Mouse (Mus musculus): ENCODE data around the gene Prr11. TPM values are rescaled to one million over a fixed set of nuclear protein-coding genes. Genes with fewer than 3 reads are reported as not detected.

Gene Prr11
- polyA plus RNA-seq (2015; fragmentation: Nextera tagmentation; extraction: Ambion mirVana): 1.3 and 1.7 TPM in 2 replicates

DNA sequence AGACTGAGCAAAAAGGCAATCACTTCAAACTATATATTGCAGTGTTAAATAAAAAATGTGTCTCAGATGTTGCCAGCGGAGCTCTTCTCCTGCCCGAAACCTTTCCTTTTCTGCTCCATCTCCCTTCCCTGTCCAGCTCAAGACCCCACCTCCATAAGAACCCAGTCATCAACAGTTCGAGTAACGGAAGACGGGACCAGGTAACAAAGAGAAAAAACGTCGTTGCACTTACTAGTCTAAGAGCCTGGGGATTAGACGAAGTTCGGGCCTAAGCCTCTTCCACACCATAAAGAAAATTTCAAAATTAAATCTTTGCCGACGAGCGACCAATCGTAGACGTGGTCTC, at the start of gene Prr11:
Prr11 (minus strand) TSS at position 300 of the 346 bp plus-strand sequence.
- Histone ChIP-seq H3K36me3 (ENCODE audit: control insufficient read depth, insufficient read depth) (peaks cover 14% of the 10 kb centered on the region), H3K9ac (ENCODE audit: low read depth, low read length) (peak within 1 kb of the TSS; percentile 74), H3K4me3 (ENCODE audit: low read depth, low read length) (peak within 1 kb of the TSS; percentile 93), H3K27ac (ENCODE audit: low read depth, low read length) (peak within 1 kb of the TSS; percentile 76), H3K9me3 (ENCODE audit: control insufficient read depth) (no peaks in the 10 kb centered on the region), H3K4me1 (replicated peaks; ENCODE audit: control insufficient read depth, insufficient read depth, low read length) (no peaks in the 10 kb centered on the region), H3K4me2 (replicated peaks; ENCODE audit: low read depth) (peak within 1 kb of the TSS; percentile 81), H3K27me3 (replicated peaks; ENCODE audit: control insufficient read depth, insufficient read depth, low read length) (no peaks in the 10 kb centered on the region)
- no peak for ATAC-seq
- WGBS: under 1% methylated on average over 14 of the region's 14 CpGs
- TF ChIP-seq CTCF (IDR thresholded peaks at IDR 0.05; ENCODE audit: low read depth): no peak

DNA sequence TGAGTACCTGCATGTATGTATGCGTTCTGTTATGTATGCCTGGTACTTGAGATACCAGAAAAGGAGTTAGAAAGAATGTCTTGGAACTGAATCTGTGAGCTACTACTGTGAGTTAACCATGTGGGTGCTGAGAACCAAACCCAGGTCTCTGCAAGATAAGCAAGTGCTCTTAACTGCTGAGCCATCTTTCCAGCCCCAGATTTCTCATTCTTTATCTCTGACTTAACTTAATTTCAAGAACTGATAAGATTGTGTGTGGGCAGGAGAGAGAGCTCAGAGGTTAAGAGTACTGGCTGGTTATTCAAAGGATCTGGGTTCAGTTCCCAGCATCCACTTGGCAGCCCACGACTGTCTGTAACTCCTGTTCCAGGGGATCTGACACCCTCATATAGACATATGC, 49.5 kb upstream of the Prr11 start:
- ATAC-seq: no peak
- H3K36me3 ChIP-seq (ENCODE audit: control insufficient read depth, insufficient read depth): no peaks in the 10 kb centered on the region; the same call in 1 of the 2 replicates
- H3K4me3 ChIP-seq (ENCODE audit: low read depth, low read length): no peak overlapping the region
- no peaks in the 10 kb centered on the region for H3K27me3 ChIP-seq (replicated peaks; ENCODE audit: control insufficient read depth, insufficient read depth, low read length)
- TF ChIP-seq CTCF (IDR thresholded peaks at IDR 0.05; ENCODE audit: low read depth): no peak
- no peak overlapping the region for H3K27ac ChIP-seq (ENCODE audit: low read depth, low read length)
- H3K9me3 ChIP-seq (ENCODE audit: control insufficient read depth): no peaks in the 10 kb centered on the region
- H3K9ac ChIP-seq (ENCODE audit: low read depth, low read length): no peak overlapping the region
- H3K4me2 ChIP-seq (replicated peaks; ENCODE audit: low read depth): no peak overlapping the region
- 89% methylated on average over 2 of the region's 2 CpGs for WGBS
- H3K4me1 ChIP-seq (replicated peaks; ENCODE audit: control insufficient read depth, insufficient read depth, low read length): no peaks in the 10 kb centered on the region

GRCm38 (mm10) chr11:87136233-87136632, 27.7 kb upstream of the Prr11 start:
- H3K9ac ChIP-seq (ENCODE audit: low read depth, low read length): no peak overlapping the region
- no peaks in the 10 kb centered on the region for H3K27me3 ChIP-seq (replicated peaks; ENCODE audit: control insufficient read depth, insufficient read depth, low read length)
- WGBS: 89% methylated on average over 4 of the region's 4 CpGs
- no peak overlapping the region for H3K4me2 ChIP-seq (replicated peaks; ENCODE audit: low read depth)
- no peaks in the 10 kb centered on the region for H3K9me3 ChIP-seq (ENCODE audit: control insufficient read depth)
- ATAC-seq: no peak
- H3K36me3 ChIP-seq (ENCODE audit: control insufficient read depth, insufficient read depth): peaks cover 6% of the 10 kb centered on the region
- no peak overlapping the region for H3K4me3 ChIP-seq (ENCODE audit: low read depth, low read length)
- no peak overlapping the region for H3K27ac ChIP-seq (ENCODE audit: low read depth, low read length)
- no peak for TF ChIP-seq CTCF (IDR thresholded peaks at IDR 0.05; ENCODE audit: low read depth)
- H3K4me1 ChIP-seq (replicated peaks; ENCODE audit: control insufficient read depth, insufficient read depth, low read length): no peaks in the 10 kb centered on the region

GRCm38 (mm10) chr11:87126824-87127816, 18.6 kb upstream of the Prr11 start, which contains the start of gene Trim37:
Gene Trim37 (plus strand): TSS chr11:87127077.
- Histone ChIP-seq H3K4me2 (replicated peaks; ENCODE audit: low read depth) (peak within 1 kb of the TSS; percentile 86), H3K27ac (ENCODE audit: low read depth, low read length) (peak within 1 kb of the TSS; percentile 62), H3K4me1 (replicated peaks; ENCODE audit: control insufficient read depth, insufficient read depth, low read length) (no peaks in the 10 kb centered on the region), H3K36me3 (ENCODE audit: control insufficient read depth, insufficient read depth) (peaks cover 19% of the 10 kb centered on the region), H3K9ac (ENCODE audit: low read depth, low read length) (peak within 1 kb of the TSS; percentile 72), H3K9me3 (ENCODE audit: control insufficient read depth) (no peaks in the 10 kb centered on the region), H3K4me3 (ENCODE audit: low read depth, low read length) (peak within 1 kb of the TSS; percentile 96), H3K27me3 (replicated peaks; ENCODE audit: control insufficient read depth, insufficient read depth, low read length) (no peaks in the 10 kb centered on the region)
- ATAC-seq: peak; percentile 97
- TF ChIP-seq CTCF (IDR thresholded peaks at IDR 0.05; ENCODE audit: low read depth): 0 out of 2 replicates have a peak, but pooled peaks have one; percentile 4
- under 1% methylated on average over 102 of the region's 105 CpGs for WGBS

- H3K4me3 ChIP-seq (ENCODE audit: low read depth, low read length): peak overlapping the region; percentile 96
- peak overlapping the region; percentile 86 for H3K4me2 ChIP-seq (replicated peaks; ENCODE audit: low read depth)
- H3K9me3 ChIP-seq (ENCODE audit: control insufficient read depth): no peaks in the 10 kb centered on the region
- no peaks in the 10 kb centered on the region for H3K4me1 ChIP-seq (replicated peaks; ENCODE audit: control insufficient read depth, insufficient read depth, low read length)
- H3K27me3 ChIP-seq (replicated peaks; ENCODE audit: control insufficient read depth, insufficient read depth, low read length): no peaks in the 10 kb centered on the region
- peaks cover 19% of the 10 kb centered on the region for H3K36me3 ChIP-seq (ENCODE audit: control insufficient read depth, insufficient read depth)
- peak overlapping the region; percentile 72 for H3K9ac ChIP-seq (ENCODE audit: low read depth, low read length)
- no peak for TF ChIP-seq CTCF (IDR thresholded peaks at IDR 0.05; ENCODE audit: low read depth)
- H3K27ac ChIP-seq (ENCODE audit: low read depth, low read length): peak overlapping the region; percentile 62; the same call in 1 of the 2 replicates
- ATAC-seq: no peak
- WGBS: 2% methylated on average over 12 of the region's 12 CpGs
Observed at GRCm38 (mm10) chr11:87126281-87126823, 17.8 kb upstream of the Prr11 start.

- WGBS: 45% methylated on average over 4 of the region's 4 CpGs
- H3K9ac ChIP-seq (ENCODE audit: low read depth, low read length): no peak overlapping the region
- peaks cover 19% of the 10 kb centered on the region for H3K36me3 ChIP-seq (ENCODE audit: control insufficient read depth, insufficient read depth)
- H3K4me3 ChIP-seq (ENCODE audit: low read depth, low read length): no peak overlapping the region
- TF ChIP-seq CTCF (IDR thresholded peaks at IDR 0.05; ENCODE audit: low read depth): no peak
- H3K27ac ChIP-seq (ENCODE audit: low read depth, low read length): no peak overlapping the region
- 0 out of 2 replicates have a peak overlapping the region, but pooled peaks have one; percentile 86 for H3K4me2 ChIP-seq (replicated peaks; ENCODE audit: low read depth)
- no peaks in the 10 kb centered on the region for H3K9me3 ChIP-seq (ENCODE audit: control insufficient read depth)
- ATAC-seq: no peak
- no peaks in the 10 kb centered on the region for H3K4me1 ChIP-seq (replicated peaks; ENCODE audit: control insufficient read depth, insufficient read depth, low read length)
- no peaks in the 10 kb centered on the region for H3K27me3 ChIP-seq (replicated peaks; ENCODE audit: control insufficient read depth, insufficient read depth, low read length)
Observed at GRCm38 (mm10) chr11:87125562-87125961, 17.1 kb upstream of the Prr11 start.
